Mouse (Mus musculus) fat pad, adult 2 months (tissue): ENCODE data around the gene Mis18a.

Experiments
- DNase-seq: peaks from one replicate; pipeline ENCODE4 v3.0.0-alpha.2; 2011; ENCODE audit warnings: low read depth, low spot score; ENCODE audit errors: extremely low read depth

The Mis18a gene

DNA sequence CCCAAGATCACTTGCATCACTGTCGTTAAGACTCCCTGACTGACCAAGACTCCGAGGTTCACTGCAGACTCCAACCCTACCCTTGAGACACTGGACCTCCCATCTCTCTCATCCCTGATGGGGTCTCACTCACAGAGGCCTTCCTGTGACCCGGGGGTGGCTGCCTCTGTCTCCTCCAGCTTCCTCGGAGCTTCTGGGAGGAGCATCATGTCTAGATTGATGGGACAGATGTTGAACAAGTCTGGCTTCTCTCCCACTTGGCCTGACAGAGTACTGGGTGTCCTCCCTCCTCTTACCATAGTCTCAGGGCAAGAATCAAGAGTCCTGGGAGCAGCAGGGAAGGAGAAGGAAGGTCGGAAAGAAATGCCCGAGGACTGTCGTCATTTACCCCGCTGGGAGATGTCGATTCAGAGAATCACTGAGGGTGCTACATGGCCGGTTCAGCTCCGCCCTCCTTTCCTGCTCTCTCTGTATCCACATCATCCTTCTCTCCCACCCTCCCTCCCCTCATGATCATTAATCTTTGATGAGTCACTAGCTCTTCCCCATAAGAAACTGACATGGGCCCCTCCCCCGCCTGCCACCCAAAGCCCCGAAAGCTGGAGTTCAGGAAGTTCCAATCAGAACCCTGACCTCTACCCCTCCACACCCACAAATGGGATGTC is 22.9 kb downstream of the Mis18a start:
- no peak for DNase-seq

DNA sequence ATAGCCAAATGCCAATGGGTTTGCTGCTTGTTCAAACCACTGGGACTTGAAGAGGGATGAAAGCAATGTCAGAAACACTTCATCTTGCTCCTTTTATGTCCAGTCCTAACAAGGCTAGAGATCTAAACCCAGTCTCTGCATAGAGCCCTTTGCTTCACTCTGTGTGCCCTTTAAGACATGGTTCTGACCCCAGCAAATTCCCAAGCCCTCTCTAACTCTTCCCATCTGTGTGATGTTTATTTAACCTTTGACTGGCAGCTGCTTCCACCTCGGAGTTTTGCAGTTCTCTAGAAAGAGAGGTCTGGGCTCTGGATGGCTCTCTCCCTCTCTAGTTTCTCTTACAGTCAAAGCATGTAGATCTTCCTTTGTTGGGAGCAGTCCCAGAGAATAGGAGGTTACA is 23.6 kb downstream of the Mis18a start:
- DNase-seq = no peak

DNA sequence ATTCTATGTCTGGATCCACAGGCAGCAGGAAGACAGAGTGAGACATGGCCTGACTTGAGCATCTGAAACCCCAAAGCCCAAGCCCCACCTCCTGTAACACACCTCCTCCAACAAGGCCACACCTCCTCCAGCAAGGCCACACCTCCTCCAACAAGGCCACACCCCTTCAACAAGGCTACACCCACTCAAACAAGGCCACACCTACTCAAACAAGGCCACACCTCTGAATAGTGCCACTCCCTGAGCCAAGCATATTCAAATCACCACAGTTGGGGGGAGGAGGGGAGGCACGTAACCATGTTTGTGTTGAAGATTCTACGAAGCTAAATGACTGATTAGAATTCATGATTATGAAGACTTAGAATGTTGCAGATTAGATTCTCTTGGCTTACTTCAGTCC is 25.7 kb downstream of the Mis18a start:
- DNase-seq = no peak

GRCm38 (mm10) chr16:90699390-90699789 is 27.8 kb downstream of the Mis18a start:
- no peak for DNase-seq

DNA sequence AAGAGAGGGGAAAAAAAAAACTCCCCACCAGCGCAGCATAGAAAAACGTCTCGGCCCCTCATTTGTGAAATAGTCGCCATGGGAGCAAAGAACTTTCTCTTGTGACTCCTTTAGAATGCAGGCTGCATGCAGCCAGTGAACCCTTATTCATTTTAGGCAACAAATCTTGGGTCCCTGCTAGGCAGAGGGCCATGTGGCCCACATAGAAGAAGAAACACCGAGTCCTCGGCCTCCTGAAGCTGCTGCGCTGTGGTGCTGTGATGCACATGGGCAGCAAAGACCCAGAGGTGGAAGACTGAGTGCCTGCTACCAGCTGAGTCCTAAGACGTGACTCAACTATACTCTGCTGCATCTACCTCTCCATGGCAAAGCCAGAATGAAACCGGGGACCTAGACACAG is 30.9 kb downstream of the Mis18a start:
- DNase-seq = no peak

DNA sequence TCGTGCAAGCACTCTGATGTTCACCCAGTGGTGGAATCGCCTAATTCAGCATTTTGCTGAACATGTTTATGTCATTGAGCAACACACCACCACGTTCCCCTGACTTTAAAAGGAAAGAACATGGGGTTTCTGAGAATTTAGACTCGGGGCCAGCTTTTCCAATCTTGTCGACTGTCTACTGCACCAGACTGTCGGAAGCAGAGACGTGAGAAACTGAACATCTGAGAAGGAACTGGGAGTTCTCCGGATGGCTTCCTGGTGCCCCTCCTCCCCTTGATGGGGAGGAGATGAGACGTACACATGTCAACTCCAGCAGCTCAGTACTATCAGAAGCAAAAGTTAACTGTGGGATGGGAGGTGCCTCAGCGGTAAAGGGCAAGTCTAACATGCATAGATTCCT is 32.1 kb downstream of the Mis18a start:
- DNase-seq = no peak

DNA sequence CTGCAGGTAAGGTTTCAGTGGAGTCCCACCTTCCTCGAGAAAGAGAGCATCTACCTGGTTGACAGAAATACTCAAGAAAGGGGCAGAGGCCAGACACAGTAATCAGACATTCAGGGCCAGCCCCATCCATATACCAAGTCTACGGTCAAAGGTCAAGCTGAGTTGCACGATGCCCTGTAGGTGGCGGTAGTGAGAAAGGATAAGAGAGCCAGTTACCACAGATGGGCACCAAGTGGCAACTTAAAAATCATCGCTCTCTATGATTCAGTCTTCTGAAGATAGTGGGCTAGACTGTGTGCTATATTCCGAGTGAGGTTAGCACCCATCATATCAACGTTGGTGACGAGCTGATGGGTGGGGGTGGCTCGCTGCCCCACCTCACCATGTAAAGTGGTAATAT is 32.5 kb downstream of the Mis18a start:
- DNase-seq = no peak

- DNase-seq = no peak
These were observed 33.6 kb downstream of the Mis18a start for GRCm38 (mm10) chr16:90693625-90694024.

DNA sequence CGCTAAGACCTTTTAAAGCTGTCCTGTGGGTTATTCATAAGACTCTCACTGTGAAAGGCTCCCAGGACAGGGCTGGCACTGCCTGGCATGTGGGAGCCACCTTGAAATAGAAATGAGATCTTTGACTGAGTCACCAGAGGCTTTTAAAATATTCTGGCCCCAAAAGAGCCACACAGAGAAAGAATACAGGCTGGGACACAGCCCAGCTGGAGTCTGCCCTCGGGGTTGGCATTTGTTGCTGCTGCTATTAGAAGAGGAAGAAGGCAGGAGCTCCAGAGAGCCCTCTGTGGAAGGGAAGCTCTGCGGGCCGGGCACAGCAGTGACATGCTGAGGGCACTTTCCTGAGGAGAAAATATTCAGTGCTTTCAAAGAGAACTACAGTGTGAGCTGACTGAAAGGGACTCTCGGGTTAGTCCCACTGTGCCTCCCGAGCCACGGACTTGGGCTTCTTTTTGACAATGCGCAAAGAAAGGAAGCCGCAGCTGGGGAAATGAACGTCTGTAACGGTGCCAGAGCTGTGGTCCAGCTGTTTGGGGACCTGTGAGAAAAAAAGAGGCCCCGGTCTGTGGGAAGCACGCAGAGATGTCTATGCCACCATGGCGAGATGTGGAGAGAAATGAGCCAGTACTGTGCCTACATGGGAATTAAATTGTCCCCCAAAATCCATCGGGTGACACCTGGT is 34.4 kb downstream of the Mis18a start:
- DNase-seq = no peak

DNA sequence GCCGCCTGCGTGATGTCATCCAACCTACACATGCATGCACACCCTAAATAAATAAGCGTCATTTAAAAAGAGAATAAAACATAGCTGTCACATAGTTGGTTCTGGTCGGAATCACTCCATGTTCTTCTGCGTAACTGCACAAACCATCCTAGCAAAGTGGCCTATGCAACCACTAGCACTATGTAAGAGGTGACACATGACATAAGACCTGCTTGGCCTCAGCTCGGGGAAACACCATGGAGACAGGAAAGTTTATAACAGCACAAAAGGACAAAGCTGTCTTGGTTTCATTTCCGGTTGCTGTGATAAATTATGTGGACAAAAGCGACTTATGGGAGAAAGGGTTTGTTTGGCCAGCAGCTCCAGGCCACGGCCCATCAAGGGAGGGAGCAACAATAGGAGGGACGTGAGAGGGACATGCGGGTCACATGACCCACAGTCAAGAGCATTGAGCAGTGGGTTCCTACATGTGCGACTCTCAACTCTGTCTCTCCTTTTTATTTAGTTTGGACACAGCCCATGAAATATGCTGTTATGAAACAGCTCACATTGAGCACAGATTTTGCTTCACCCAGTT is 39.4 kb downstream of the Mis18a start:
- no peak for DNase-seq

DNA sequence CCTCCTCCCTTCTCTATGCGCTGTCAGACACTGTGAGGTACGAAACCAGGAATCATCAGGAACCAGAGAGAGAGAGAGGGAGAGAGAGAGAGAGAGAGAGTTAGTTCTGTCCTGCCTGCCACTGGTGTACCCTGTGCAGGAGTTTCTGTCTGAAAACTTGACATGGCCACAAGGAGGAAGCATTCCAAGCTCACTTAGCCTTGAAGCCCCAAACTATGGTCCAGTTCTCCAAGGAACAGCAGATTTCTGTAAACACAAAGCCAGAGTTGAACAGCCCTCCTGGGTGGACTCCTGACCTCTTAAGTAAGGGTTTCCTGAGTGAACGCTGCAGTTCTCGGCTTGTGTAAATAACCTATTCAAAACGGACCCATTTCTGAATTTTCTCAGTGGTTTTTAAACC is 40.2 kb downstream of the Mis18a start:
- DNase-seq = no peak

GRCm38 (mm10) chr16:90684092-90684491 is 43.1 kb downstream of the Mis18a start:
- DNase-seq = no peak

DNA sequence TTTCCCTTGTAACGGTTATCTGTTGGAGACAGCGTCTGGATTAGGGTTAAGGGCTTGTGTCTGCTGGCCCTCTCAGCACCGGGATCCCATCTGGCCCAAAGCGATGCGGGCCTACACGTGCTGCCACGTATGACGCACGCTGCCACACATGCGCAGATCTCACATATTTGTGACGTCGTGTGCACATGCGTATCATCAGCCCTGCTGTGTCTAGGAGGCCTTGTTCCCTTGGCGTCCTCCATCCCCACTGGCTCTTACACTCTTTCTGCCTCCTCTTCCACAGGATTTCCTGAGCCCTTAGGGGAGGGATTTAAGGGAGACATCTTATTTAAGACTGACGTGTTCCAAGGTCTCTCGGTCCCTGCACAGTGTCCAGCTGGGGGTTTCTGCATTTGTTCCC is 47.2 kb downstream of the Mis18a start:
- DNase-seq = no peak

DNA sequence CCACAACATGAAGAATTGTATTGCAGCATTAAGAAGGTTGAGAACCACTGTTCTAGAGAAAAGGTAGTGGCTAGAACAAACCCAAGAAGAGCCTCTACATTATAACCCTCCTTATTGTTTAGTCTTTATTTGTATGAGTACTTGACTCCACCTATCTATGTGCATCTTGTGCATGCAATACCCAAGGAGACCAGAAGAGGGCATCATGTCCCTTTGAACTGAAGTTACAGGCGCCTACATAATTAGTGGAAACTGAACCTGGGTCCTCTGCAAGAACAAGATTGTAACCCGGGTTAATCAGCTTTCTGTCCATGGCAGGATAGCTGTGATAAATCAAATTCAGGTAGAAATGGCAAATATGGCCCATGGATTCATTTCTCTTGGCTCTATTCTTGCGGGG is 48.4 kb downstream of the Mis18a start:
- no peak for DNase-seq

DNA sequence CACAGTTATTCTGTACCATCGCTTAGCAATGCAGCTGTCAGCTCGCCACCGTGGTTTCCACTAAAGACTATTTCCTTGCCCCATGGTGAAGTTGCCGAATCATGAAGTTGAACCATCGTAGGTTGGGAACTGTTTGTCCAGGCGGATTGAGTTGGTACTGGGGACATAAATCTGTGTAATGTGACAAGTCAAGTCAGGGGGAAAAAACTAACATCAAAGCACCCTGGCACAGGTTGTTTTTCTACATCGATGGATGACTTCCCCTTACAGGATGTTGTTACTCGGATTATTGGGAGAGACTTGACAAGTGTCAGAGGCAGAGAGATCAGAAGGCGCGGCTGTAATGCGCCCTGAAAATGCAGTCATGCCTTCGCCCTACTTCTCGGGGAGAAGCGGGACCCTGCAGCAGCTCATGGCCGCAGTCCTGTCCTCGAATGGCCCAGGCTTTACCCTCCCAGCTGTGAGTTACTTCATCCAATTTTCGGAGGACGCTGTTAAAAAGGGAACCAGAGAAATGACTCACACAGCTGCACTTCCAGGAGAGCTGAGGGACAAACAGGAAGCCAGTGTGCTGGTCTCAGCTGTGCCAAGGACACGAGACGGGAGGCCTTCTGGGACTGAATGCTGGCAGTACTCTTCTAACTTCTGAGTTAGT is 50.2 kb downstream of the Mis18a start:
- DNase-seq = no peak

- no peak for DNase-seq
These were observed 52.6 kb downstream of the Mis18a start for GRCm38 (mm10) chr16:90674651-90675050.

DNA sequence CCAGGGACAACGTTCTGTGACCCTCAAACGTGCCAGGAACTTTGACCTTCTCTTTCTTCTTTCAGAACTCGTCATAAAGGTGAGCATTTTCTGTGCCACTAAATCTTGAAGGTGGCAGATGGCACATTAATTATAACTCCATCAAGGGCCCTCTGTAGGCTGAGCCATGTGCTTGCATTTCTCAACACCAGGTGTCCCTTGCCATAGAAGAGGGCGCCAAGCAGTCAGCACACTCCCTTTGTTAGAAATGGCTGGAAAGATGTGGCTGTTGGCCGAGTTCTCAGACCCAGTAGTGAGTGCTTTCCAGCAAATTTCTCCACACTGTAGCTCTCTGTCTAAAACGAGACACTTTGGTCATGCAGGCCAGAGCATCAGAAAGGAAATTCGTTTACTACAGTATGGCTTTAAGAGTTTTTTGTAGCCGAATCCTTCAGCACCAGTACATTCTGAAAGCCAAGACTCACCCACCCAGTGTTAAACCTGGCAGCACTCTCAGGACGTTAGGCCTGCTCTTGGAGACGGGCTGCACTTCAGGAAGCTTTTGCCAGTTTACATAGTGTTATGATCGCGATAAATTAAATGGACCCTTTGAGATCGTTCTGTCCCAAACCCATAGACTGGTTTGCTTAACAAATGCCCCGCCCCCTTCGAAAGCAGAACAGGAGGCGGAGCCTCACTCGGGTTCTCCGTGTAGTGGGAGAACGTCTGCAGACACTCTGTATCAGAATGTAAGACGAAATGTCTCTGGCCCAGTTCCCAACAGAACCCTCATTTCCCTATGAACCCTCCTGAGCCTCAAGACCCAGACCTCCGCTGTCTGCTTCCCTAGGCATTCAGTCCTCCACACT is 53.5 kb downstream of the Mis18a start:
- DNase-seq = no peak
